9 mouse cellular contexts compared by ENCODE assay signal in the genomic region with DNA sequence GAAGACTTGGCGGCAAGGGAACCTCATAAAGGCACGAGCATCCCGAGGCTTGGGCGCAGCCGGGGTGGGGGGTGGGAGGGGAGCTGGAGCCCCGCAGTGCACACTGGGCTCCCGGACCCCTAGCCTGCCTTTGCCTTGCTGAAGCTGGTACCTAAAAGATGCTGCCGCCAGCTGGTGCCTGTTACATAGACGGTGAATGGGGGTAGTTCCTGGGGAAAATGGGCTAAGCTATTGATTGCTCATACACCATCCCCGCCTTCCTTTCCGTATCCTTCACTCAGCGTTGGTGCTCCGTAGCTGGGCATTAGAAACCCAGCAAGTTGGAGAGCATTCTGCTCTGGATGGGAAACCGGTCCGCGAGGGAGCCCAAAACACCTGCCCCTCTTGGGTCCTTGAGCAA. TPM values are rescaled to one million over a fixed set of nuclear protein-coding genes. Genes with fewer than 3 reads are reported as not detected.
DNase-seq lines count a peak whose midpoint lies in the region; ATAC-seq lines count a peak whose summit lies in the region.
"Had no signal": no experiment of that assay in that cellular context is flagged by ENCODE, and none has a peak within 500 bp of the region (broad histone marks: within the 10 kb centered on the region; RNA-seq: fewer than 3 reads in every experiment).

No protein-coding gene starts in this region.

- no peak for ATAC-seq in heart, embryonic 13.5 days (ENCODE audit: extremely low read depth, insufficient number of reproducible peaks, low FRiP score, low TSS enrichment)
- peak; percentile 59 for ATAC-seq in midbrain, embryonic 15.5 days (replicated peaks)

- H3K4me1 ChIP-seq in heart, embryonic 13.5 days = peaks cover 33% of the 10 kb centered on the region
- H3K4me1 ChIP-seq in embryonic facial prominence, embryonic 10.5 days = peaks cover 43% of the 10 kb centered on the region
- peaks cover 22% of the 10 kb centered on the region for H3K4me1 ChIP-seq in midbrain, embryonic 15.5 days

- 2% methylated on average over 16 of the region's 16 CpGs for WGBS in heart, embryonic 13.5 days
- WGBS in embryonic facial prominence, embryonic 10.5 days = under 1% methylated on average over 16 of the region's 16 CpGs
- under 1% methylated on average over 16 of the region's 16 CpGs for WGBS in midbrain, embryonic 15.5 days

- H3K4me3 ChIP-seq in heart, embryonic 13.5 days = peak overlapping the region; percentile 54
- peak overlapping the region; percentile 53 for H3K4me3 ChIP-seq in embryonic facial prominence, embryonic 10.5 days
- H3K4me3 ChIP-seq in midbrain, embryonic 15.5 days = peak overlapping the region; percentile 48

- no peak for DNase-seq in heart, postnatal 10 days
- DNase-seq in embryonic facial prominence, embryonic 10.5 days (ENCODE audit: low spot score) = peak; percentile 53
- peak; percentile 45 for DNase-seq in induced T-regulatory cell, adult 2 months (ENCODE audit: low read depth)
- no peak for DNase-seq in cerebellum, postnatal 4 days (ENCODE audit: low spot score in 2 of 2)
- no peak for DNase-seq in adrenal gland, postnatal 36 days
- no peak for DNase-seq in embryo, embryonic 11 days

- H3K36me3 ChIP-seq in heart, embryonic 13.5 days = peaks cover 14% of the 10 kb centered on the region
- H3K36me3 ChIP-seq in embryonic facial prominence, embryonic 10.5 days (replicated peaks) = peaks cover 11% of the 10 kb centered on the region
- H3K36me3 ChIP-seq in midbrain, embryonic 15.5 days (replicated peaks) = no peaks in the 10 kb centered on the region

- H3K9me3 ChIP-seq in heart, embryonic 13.5 days = no peaks in the 10 kb centered on the region
- no peaks in the 10 kb centered on the region for H3K9me3 ChIP-seq in embryonic facial prominence, embryonic 10.5 days
- H3K9me3 ChIP-seq in midbrain, embryonic 15.5 days = no peaks in the 10 kb centered on the region

- H3K27ac ChIP-seq in heart, embryonic 13.5 days (replicated peaks) = no peak overlapping the region
- no peak overlapping the region for H3K27ac ChIP-seq in embryonic facial prominence, embryonic 10.5 days (replicated peaks)
- H3K27ac ChIP-seq in midbrain, embryonic 15.5 days = peak overlapping the region; percentile 88

- peak overlapping the region; percentile 85 for H3K4me2 ChIP-seq in heart, embryonic 13.5 days
- peak overlapping the region; percentile 58 for H3K4me2 ChIP-seq in midbrain, embryonic 15.5 days

- intact Hi-C loops in heart, postnatal 10 days (cut with DNase I) = loop anchor here (10.0 kb wide), 1 partner anchor 577 kb away; a partner anchor contains a TSS

- H3K9ac ChIP-seq in heart, embryonic 13.5 days = 0 out of 2 replicates have a peak overlapping the region, but pooled peaks have one; percentile 58
- peak overlapping the region; percentile 59 for H3K9ac ChIP-seq in midbrain, embryonic 15.5 days

- peaks cover 82% of the 10 kb centered on the region for H3K27me3 ChIP-seq in heart, embryonic 13.5 days (replicated peaks)
- peaks cover 91% of the 10 kb centered on the region for H3K27me3 ChIP-seq in embryonic facial prominence, embryonic 10.5 days (replicated peaks; ENCODE audit: low read depth, poor library complexity, severe bottlenecking)
- H3K27me3 ChIP-seq in midbrain, embryonic 15.5 days (replicated peaks) = peaks cover 25% of the 10 kb centered on the region

RNA-seq across cellular contexts. Expression of a gene that starts 0.4 kb away (rescaled TPM):
- polyA plus RNA-seq in heart, embryonic 13.5 days (2015; fragmentation: Nextera tagmentation; extraction: Ambion mirVana) = 0.48 TPM in 2 replicates
- total RNA-seq in heart, postnatal 10 days (2021) = under 1 TPM in 1 of 2 experiments, not detected in 1; 0.12 TPM
- polyA plus RNA-seq in embryonic facial prominence, embryonic 10.5 days (2016; fragmentation: Nextera tagmentation; extraction: Ambion mirVana) = 1.4 and 2.1 TPM in 2 replicates
- 124 and 139 TPM in 2 replicates for polyA plus RNA-seq in midbrain, embryonic 15.5 days (2015; fragmentation: Nextera tagmentation; extraction: Ambion mirVana)
- under 1 TPM in 1 of 2 experiments, not detected in 1; 0.07 TPM for total RNA-seq in adrenal gland, postnatal 36 days (2021)
- total RNA-seq: neutrophil, adult 5-6 weeks had no signal

RNA-seq across cellular contexts. Expression of a gene that starts 8.6 kb away (rescaled TPM):
- polyA plus RNA-seq in heart, embryonic 13.5 days (2015; fragmentation: Nextera tagmentation; extraction: Ambion mirVana) = 25.9 and 27.6 TPM in 2 replicates
- total RNA-seq in heart, postnatal 10 days (2021) = 10 to 100 TPM; 17.1 to 18.2 TPM
- 35.3 and 35.6 TPM in 2 replicates for polyA plus RNA-seq in embryonic facial prominence, embryonic 10.5 days (2016; fragmentation: Nextera tagmentation; extraction: Ambion mirVana)
- polyA plus RNA-seq in midbrain, embryonic 15.5 days (2015; fragmentation: Nextera tagmentation; extraction: Ambion mirVana) = 33.6 and 37.6 TPM in 2 replicates
- total RNA-seq in adrenal gland, postnatal 36 days (2021) = 10 to 100 TPM; 19.3 to 20.7 TPM

Comparison
In these comparisons a context has a peak if more than half of its experiments do, and no peak if none do; other contexts are left out.
1. DNase-seq: peak in embryonic facial prominence, embryonic 10.5 days (single experiment) and induced T-regulatory cell, adult 2 months (single experiment); none in heart, postnatal 10 days (0 of 2), cerebellum, postnatal 4 days (0 of 2), adrenal gland, postnatal 36 days (0 of 2) and embryo, embryonic 11 days (single experiment).
2. RNA of a gene that starts 0.4 kb away (polyA plus RNA-seq): 124 to 139 TPM in midbrain, embryonic 15.5 days; 1.4 to 2.1 TPM in embryonic facial prominence, embryonic 10.5 days and 0.48 TPM in heart, embryonic 13.5 days; every median in the first group is over 10 times any median in the second.
3. Peak in every context shown above with its lines, with median percentiles within 50 percentile points of each other: H3K4me3 ChIP-seq.